Mouse (Mus musculus) heart, embryonic 16.5 days (tissue): ENCODE measurements around the gene Inafm1. TPM values are rescaled to one million over a fixed set of nuclear protein-coding genes. Genes with fewer than 3 reads are reported as not detected.

Experiments used
- ATAC-seq: fragments of 200-750 bp; cut with Nextera tagmentation; replicated peaks from 2 replicates; pipeline ENCODE4 v1.8.0; 2017; ENCODE audit warnings: moderate number of reproducible peaks; ENCODE audit not compliant: insufficient read depth, low FRiP score; ENCODE audit errors: extremely low read depth
- H3K27ac ChIP-seq: fragments of 300-500 bp; sonication (generic); 2 replicates; pipeline ENCODE4 v1.5.1; 2014; ENCODE audit warnings: mild to moderate bottlenecking, low read length, control low read depth, moderate library complexity
- H3K27me3 ChIP-seq: fragments of 300-500 bp; sonication (generic); 2 replicates; pipeline ENCODE4 v1.6.1; 2014; ENCODE audit warnings: low read length, mixed read lengths; ENCODE audit not compliant: control insufficient read depth, insufficient read depth
- H3K36me3 ChIP-seq: fragments of 300-500 bp; sonication (generic); 2 replicates; pipeline ENCODE4 v1.6.1; 2014; ENCODE audit not compliant: control insufficient read depth, insufficient read depth
- H3K4me1 ChIP-seq: fragments of 300-500 bp; sonication (generic); 2 replicates; pipeline ENCODE4 v1.6.1; 2014; ENCODE audit warnings: low read length, mixed read lengths; ENCODE audit not compliant: control insufficient read depth, insufficient read depth
- H3K4me2 ChIP-seq: fragments of 300-500 bp; sonication (generic); 2 replicates; pipeline ENCODE4 v1.6.1; 2014; ENCODE audit warnings: low read depth, mild to moderate bottlenecking, control low read depth, low read length
- H3K4me3 ChIP-seq: fragments of 300-500 bp; sonication (generic); 2 replicates; pipeline ENCODE4 v1.5.1; 2014; ENCODE audit warnings: mild to moderate bottlenecking, control low read depth, low read length
- H3K9ac ChIP-seq: fragments of 300-500 bp; sonication (generic); 2 replicates; pipeline ENCODE4 v1.6.1; 2014; ENCODE audit warnings: low read length, control low read depth
- H3K9me3 ChIP-seq: fragments of 300-500 bp; sonication (generic); replicated peaks from 2 replicates; pipeline ENCODE4 v1.6.1; 2016; ENCODE audit warnings: low read length; ENCODE audit not compliant: control insufficient read depth
- WGBS: fragments of 180-500 bp; shearing (Covaris S2); extraction: QIAGEN DNeasy Blood & Tissue Kit; methylation state at CpG from one replicate; pipeline ENCODE4 v1.1.7; 2014; 5-methylcytosine and 5-hydroxymethylcytosine counted together
- polyA plus RNA-seq: library from polyadenylated mRNA; unstranded; fragments of >200 nt; fragmentation: Nextera tagmentation; extraction: Ambion mirVana; gene quantifications from 2 replicates; pipeline ENCODE4 v1.2.1, GENCODE M21; 2015

Gene Inafm1
- polyA plus RNA-seq, 1 experiment from 2014 or later, result 6.9 TPM

DNA sequence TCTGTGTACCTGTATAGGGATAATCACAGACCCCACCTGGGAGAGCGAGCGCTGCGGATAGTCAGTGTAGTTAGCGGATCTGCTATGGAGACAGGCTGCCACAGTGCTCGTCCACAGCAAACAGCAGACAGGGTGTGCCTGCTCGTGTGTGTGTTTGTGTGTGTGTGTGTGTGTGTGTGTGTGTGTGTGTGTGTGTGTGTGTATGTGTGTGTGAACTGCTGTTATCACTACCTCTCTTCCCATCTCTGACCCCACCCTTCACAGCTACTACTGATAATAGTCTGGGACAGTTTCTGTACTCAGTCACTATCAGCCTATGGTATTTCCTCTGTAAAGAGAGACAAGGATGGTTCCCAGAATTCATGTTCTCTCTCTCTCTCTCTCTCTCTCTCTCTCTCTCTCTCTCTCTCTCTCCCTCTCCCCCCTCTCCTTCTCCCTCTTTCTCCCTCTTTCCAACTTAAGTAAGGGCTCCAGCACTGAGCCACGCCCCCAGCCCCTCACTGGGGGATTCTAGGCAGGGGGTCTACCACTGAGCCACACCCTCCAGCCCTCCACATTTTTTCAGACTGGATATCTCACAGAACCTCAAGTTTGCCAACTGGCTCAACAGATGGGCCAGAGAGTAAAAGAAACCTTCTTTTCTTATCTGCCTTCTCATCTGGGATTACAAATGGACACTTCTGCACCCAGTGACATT is 33.0 kb downstream of the Inafm1 start:
- Histone ChIP-seq H3K27me3 (no peaks in the 10 kb centered on the region), H3K36me3 (no peaks in the 10 kb centered on the region), H3K9ac (no peak overlapping the region), H3K4me3 (no peak overlapping the region), H3K27ac (peak overlapping the region; percentile 49), H3K4me2 (no peak overlapping the region), H3K9me3 (no peaks in the 10 kb centered on the region), H3K4me1 (no peaks in the 10 kb centered on the region)
- WGBS, result 62% methylated on average over 7 of the region's 7 CpGs
- no peak for ATAC-seq

DNA sequence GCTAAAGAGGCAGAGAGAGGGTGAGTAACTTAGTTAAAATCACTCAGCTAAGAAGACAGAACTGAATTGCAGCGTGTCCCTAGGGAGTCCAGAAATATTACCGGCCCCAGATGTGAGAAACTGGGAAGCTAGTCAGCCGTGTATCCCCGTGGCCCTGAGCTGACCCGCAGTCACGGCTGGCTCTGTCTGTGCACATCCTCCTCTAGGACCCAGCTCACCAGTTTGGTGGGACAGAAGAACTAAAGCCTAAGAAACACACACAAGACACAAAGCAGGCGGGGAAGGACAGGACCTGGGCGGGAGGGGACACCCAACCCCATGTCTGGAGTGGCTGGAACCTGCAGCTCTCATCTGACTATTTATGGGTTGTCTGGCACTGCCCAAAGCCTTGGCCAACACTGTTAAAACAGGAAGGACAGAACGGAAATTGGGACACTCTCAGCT is 33.8 kb downstream of the Inafm1 start:
- H3K9me3 ChIP-seq, result no peaks in the 10 kb centered on the region
- H3K4me1 ChIP-seq, result no peaks in the 10 kb centered on the region
- no peak overlapping the region for H3K4me2 ChIP-seq
- no peak overlapping the region; the same call in 1 of the 2 replicates for H3K9ac ChIP-seq
- H3K4me3 ChIP-seq, result no peak overlapping the region
- peak overlapping the region; percentile 49 for H3K27ac ChIP-seq
- H3K27me3 ChIP-seq, result no peaks in the 10 kb centered on the region
- ATAC-seq, result 0 out of 2 replicates have a peak, but pooled peaks have one; percentile 16
- no peaks in the 10 kb centered on the region for H3K36me3 ChIP-seq
- 54% methylated on average over 9 of the region's 9 CpGs for WGBS

DNA sequence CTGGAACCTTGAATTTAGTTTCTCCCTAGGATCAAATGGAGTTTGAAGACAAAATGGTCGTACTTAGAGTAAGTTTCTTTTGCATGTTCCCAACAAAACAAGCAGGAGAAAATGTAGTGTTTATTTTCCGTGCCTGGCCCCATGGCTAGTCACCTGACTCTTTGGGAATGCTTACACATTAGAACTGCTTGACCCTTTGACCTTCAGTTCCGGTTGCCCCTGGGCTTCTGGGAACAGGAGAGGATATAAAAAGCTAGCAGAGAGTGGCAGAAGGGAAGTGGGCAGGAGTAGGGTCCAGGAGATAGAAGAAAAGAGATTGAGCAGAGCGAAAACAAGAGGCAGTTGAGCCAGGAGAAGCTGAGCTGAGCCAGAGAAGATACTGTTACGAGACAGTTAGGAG is 43.5 kb downstream of the Inafm1 start:
- Histone ChIP-seq H3K4me3 (no peak overlapping the region), H3K27ac (peak overlapping the region; percentile 44), H3K9me3 (peaks cover 10% of the 10 kb centered on the region; the same call in 1 of the 2 replicates), H3K27me3 (peaks cover 5% of the 10 kb centered on the region; the same call in 1 of the 2 replicates), H3K4me2 (no peak overlapping the region), H3K4me1 (peaks cover 4% of the 10 kb centered on the region), H3K36me3 (no peaks in the 10 kb centered on the region), H3K9ac (no peak overlapping the region)
- 38% methylated on average over 5 of the region's 5 CpGs for WGBS
- no peak for ATAC-seq

Other genes starting within 250 kb of the Inafm1 start
- gene Bicra, start 225.7 kb downstream of the Inafm1 start, polyA plus RNA-seq, result 4.7 and 4.8 TPM in 2 replicates
- 0.05 TPM in 1 of 2 replicates, not detected in the other for gene Zfp541, start 211.8 kb downstream of the Inafm1 start, polyA plus RNA-seq
- 166 and 168 TPM in 2 replicates for gene Napa, start 175.2 kb downstream of the Inafm1 start, polyA plus RNA-seq
- gene Kptn, start 153.7 kb downstream of the Inafm1 start, polyA plus RNA-seq, result 32.5 and 36.1 TPM in 2 replicates
- 0.15 and 0.20 TPM in 2 replicates for gene Slc8a2, start 143.8 kb downstream of the Inafm1 start, polyA plus RNA-seq
- gene Meis3, start 98.5 kb downstream of the Inafm1 start, polyA plus RNA-seq, result 14.5 and 15.4 TPM in 2 replicates
- gene Dhx34, start 51.6 kb downstream of the Inafm1 start, polyA plus RNA-seq, result 10.8 and 11.2 TPM in 2 replicates
- gene C5ar2, start 29.5 kb downstream of the Inafm1 start, polyA plus RNA-seq, result 0.76 and 0.88 TPM in 2 replicates
- 2.6 and 3.2 TPM in 2 replicates for gene C5ar1, start 14.1 kb downstream of the Inafm1 start, polyA plus RNA-seq
- gene Ccdc9, start 13.2 kb upstream of the Inafm1 start, polyA plus RNA-seq, result 12.0 and 15.2 TPM in 2 replicates
- 5.7 and 6.8 TPM in 2 replicates for gene Bbc3, start 34.8 kb upstream of the Inafm1 start, polyA plus RNA-seq
- 211 and 235 TPM in 2 replicates for gene Sae1, start 114.2 kb upstream of the Inafm1 start, polyA plus RNA-seq
- 8.5 and 9.0 TPM in 2 replicates for gene Zc3h4, start 127.3 kb upstream of the Inafm1 start, polyA plus RNA-seq
- 81.6 and 82.1 TPM in 2 replicates for gene Tmem160, start 179.2 kb upstream of the Inafm1 start, polyA plus RNA-seq
- gene Npas1, start 204.1 kb upstream of the Inafm1 start, polyA plus RNA-seq, result 0.49 and 0.59 TPM in 2 replicates